Mouse (Mus musculus) thymus, adult 2 months (tissue): ENCODE data around the gene Clk2. TPM values are rescaled to one million over a fixed set of nuclear protein-coding genes. Genes with fewer than 3 reads are reported as not detected.

ENCODE experiments used
- DNase-seq: peaks from one replicate; pipeline ENCODE4 v3.0.0; 2021
- H3K27ac ChIP-seq: fragments of 200-500 bp; 2 replicates; pipeline ENCODE4 v1.5.1; 2012; ENCODE audit warnings: low read length, control low read depth; ENCODE audit not compliant: control insufficient read depth, insufficient read depth
- H3K27me3 ChIP-seq: fragments of 200-500 bp; 2 replicates; pipeline ENCODE4 v1.6.1; 2012; ENCODE audit warnings: mild to moderate bottlenecking, low read length, moderate library complexity, mixed read lengths; ENCODE audit not compliant: control insufficient read depth, insufficient read depth
- H3K36me3 ChIP-seq: fragments of 200-500 bp; 2 replicates; pipeline ENCODE4 v1.6.1; 2012; ENCODE audit warnings: mild to moderate bottlenecking, low read length, moderate library complexity; ENCODE audit not compliant: control insufficient read depth, insufficient read depth
- H3K4me1 ChIP-seq: fragments of 200-500 bp; replicated peaks from 2 replicates; pipeline ENCODE4 v1.6.1; 2012; ENCODE audit warnings: low read length; ENCODE audit not compliant: control insufficient read depth, insufficient read depth
- H3K4me3 ChIP-seq: fragments of 200-500 bp; 2 replicates; pipeline ENCODE4 v1.5.1; 2012; ENCODE audit warnings: mild to moderate bottlenecking, low read length, control low read depth, moderate library complexity; ENCODE audit not compliant: control insufficient read depth, insufficient read depth
- CTCF ChIP-seq: fragments of 200-500 bp; IDR thresholded peaks from 2 replicates; pipeline ENCODE4 v1.5.1; 2012; ENCODE audit warnings: mild to moderate bottlenecking, control low read depth, low read length, moderate library complexity, borderline replicate concordance; ENCODE audit not compliant: control insufficient read depth, poor library complexity, insufficient read depth; ENCODE audit errors: extremely low read depth
- POLR2A ChIP-seq: fragments of 200-500 bp; IDR thresholded peaks from 2 replicates; pipeline ENCODE4 v1.6.1; 2012; ENCODE audit warnings: mild to moderate bottlenecking, low read length, control low read depth, moderate library complexity; ENCODE audit not compliant: control insufficient read depth, poor library complexity, insufficient read depth; ENCODE audit errors: extremely low read depth
- WGBS: fragments of 180-500 bp; shearing (Covaris S2); methylation state at CpG from one replicate; pipeline ENCODE4 v1.1.7; 2018; 5-methylcytosine and 5-hydroxymethylcytosine counted together
- polyA plus RNA-seq: library from polyadenylated mRNA; depleted of rRNA; stranded (reverse); fragments of >200 nt; gene quantifications from 2 replicates; pipeline ENCODE4 v1.2.3, GENCODE M21; 2012; rRNA removed

The Clk2 gene
- polyA plus RNA-seq, 1 experiment: 126 TPM

GRCm38 (mm10) chr3:89225321-89225815 lies 60.8 kb downstream of the Clk2 start:
- no peak for TF ChIP-seq POLR2A
- TF ChIP-seq CTCF: no peak
- Histone ChIP-seq H3K4me3 (no peak overlapping the region), H3K4me1 (peaks cover 16% of the 10 kb centered on the region), H3K36me3 (no peaks in the 10 kb centered on the region), H3K27ac (no peak overlapping the region), H3K27me3 (no peaks in the 10 kb centered on the region)
- WGBS: 91% methylated on average over 12 of the region's 12 CpGs
- no peak for DNase-seq

- Histone ChIP-seq H3K4me1 (peaks cover 16% of the 10 kb centered on the region), H3K27ac (no peak overlapping the region), H3K36me3 (no peaks in the 10 kb centered on the region), H3K4me3 (no peak overlapping the region), H3K27me3 (no peaks in the 10 kb centered on the region)
- DNase-seq: no peak
- WGBS: 71% methylated on average over 4 of the region's 4 CpGs
- TF ChIP-seq POLR2A (no peak), CTCF (no peak)
Observed at GRCm38 (mm10) chr3:89225918-89226317, 61.3 kb downstream of the Clk2 start.

GRCm38 (mm10) chr3:89226361-89226760 lies 61.8 kb downstream of the Clk2 start:
- DNase-seq: no peak
- TF ChIP-seq POLR2A (no peak), CTCF (no peak)
- H3K27me3 ChIP-seq: no peaks in the 10 kb centered on the region
- WGBS: 95% methylated on average over 11 of the region's 11 CpGs
- no peak overlapping the region for H3K4me3 ChIP-seq
- no peak overlapping the region for H3K27ac ChIP-seq
- no peaks in the 10 kb centered on the region for H3K36me3 ChIP-seq
- H3K4me1 ChIP-seq: peaks cover 16% of the 10 kb centered on the region

Other genes starting within 250 kb of the Clk2 start
- 12.3 and 12.8 TPM in 2 replicates for gene Ash1l, start 214.2 kb upstream of the Clk2 start, polyA plus RNA-seq
- gene Dap3, start 213.6 kb upstream of the Clk2 start, polyA plus RNA-seq: 81.2 and 91.7 TPM in 2 replicates
- 45.8 and 50.9 TPM in 2 replicates for gene Rusc1, start 71.5 kb upstream of the Clk2 start, polyA plus RNA-seq
- gene Gm43738, start 63.7 kb upstream of the Clk2 start, polyA plus RNA-seq: not detected in 2 replicates
- gene Fdps, start 62.8 kb upstream of the Clk2 start, polyA plus RNA-seq: 58.1 and 71.6 TPM in 2 replicates
- gene Pklr, start 28.7 kb upstream of the Clk2 start, polyA plus RNA-seq: 2.2 and 2.7 TPM in 2 replicates
- gene Hcn3, start 4.6 kb upstream of the Clk2 start, polyA plus RNA-seq: 15.9 and 18.1 TPM in 2 replicates
- gene Scamp3, start 12.7 kb downstream of the Clk2 start, polyA plus RNA-seq: 240 and 251 TPM in 2 replicates
- 250 and 278 TPM in 2 replicates for gene Fam189b, start 18.3 kb downstream of the Clk2 start, polyA plus RNA-seq
- 98.8 and 117 TPM in 2 replicates for gene Gba, start 38.1 kb downstream of the Clk2 start, polyA plus RNA-seq
- gene Thbs3, start 50.4 kb downstream of the Clk2 start, polyA plus RNA-seq: 7.2 and 10.9 TPM in 2 replicates
- 209 and 224 TPM in 2 replicates for gene Mtx1, start 62.3 kb downstream of the Clk2 start, polyA plus RNA-seq
- gene Muc1, start 64.3 kb downstream of the Clk2 start, polyA plus RNA-seq: 14.1 and 14.4 TPM in 2 replicates
- gene Krtcap2, start 81.2 kb downstream of the Clk2 start, polyA plus RNA-seq: 171 and 183 TPM in 2 replicates
- 12.1 and 13.0 TPM in 2 replicates for gene Trim46, start 81.5 kb downstream of the Clk2 start, polyA plus RNA-seq
- gene Dpm3, start 94.6 kb downstream of the Clk2 start, polyA plus RNA-seq: 477 and 588 TPM in 2 replicates
- 196 and 251 TPM in 2 replicates for gene Slc50a1, start 105.8 kb downstream of the Clk2 start, polyA plus RNA-seq
- gene Efna1, start 116.3 kb downstream of the Clk2 start, polyA plus RNA-seq: 6.3 and 9.7 TPM in 2 replicates
- gene Efna3, start 158.2 kb downstream of the Clk2 start, polyA plus RNA-seq: 3.7 and 4.2 TPM in 2 replicates
- gene Efna4, start 173.2 kb downstream of the Clk2 start, polyA plus RNA-seq: 12.5 TPM in 2 replicates
- gene Adam15, start 185.2 kb downstream of the Clk2 start, polyA plus RNA-seq: 38.7 and 49.6 TPM in 2 replicates
- 0.36 and 0.50 TPM in 2 replicates for gene Dcst2, start 197.2 kb downstream of the Clk2 start, polyA plus RNA-seq
- gene Dcst1, start 200.5 kb downstream of the Clk2 start, polyA plus RNA-seq: 0.24 and 0.32 TPM in 2 replicates
- 59.8 and 64.9 TPM in 2 replicates for gene Zbtb7b, start 230.0 kb downstream of the Clk2 start, polyA plus RNA-seq
- gene Lenep, start 238.0 kb downstream of the Clk2 start, polyA plus RNA-seq: 0.66 TPM in 1 of 2 replicates, not detected in the other
- gene Flad1, start 247.1 kb downstream of the Clk2 start, polyA plus RNA-seq: 57.0 and 58.3 TPM in 2 replicates